Mouse (Mus musculus): ENCODE data around the gene Ccdc83. TPM values are rescaled to one million over a fixed set of nuclear protein-coding genes. Genes with fewer than 3 reads are reported as not detected.
A peak's percentile ranks its signal among the peaks of the same experiment; 100 is the strongest.

Gene Ccdc83
- polyA plus RNA-seq, 1 experiment, result not detected

GRCm38 (mm10) chr7:90302647-90303552, 37.3 kb upstream of the Ccdc83 start:
- peak in 1 of 2 experiments; percentile 12 for DNase-seq (ENCODE audit: low read depth in 1 of 2, low spot score in 2 of 2)
- Histone ChIP-seq H3K27ac (ENCODE audit: insufficient read depth, low read length) (no peak overlapping the region), H3K27me3 (ENCODE audit: control insufficient read depth, insufficient read depth, low read length) (0 out of 2 replicates have a peak, but pooled peaks cover 4% of the 10 kb centered on the region), H3K4me3 (ENCODE audit: extremely low read depth, insufficient read depth, insufficient read length) (peak overlapping the region; percentile 55), H3K4me1 (ENCODE audit: control insufficient read depth, insufficient read depth, insufficient read length) (peaks cover 9% of the 10 kb centered on the region; the same call in 1 of the 2 replicates), H3K36me3 (ENCODE audit: control insufficient read depth, insufficient read depth, low read length) (no peaks in the 10 kb centered on the region)
- 4% methylated on average over 27 of the region's 27 CpGs for WGBS
- TF ChIP-seq POLR2A (IDR thresholded peaks at IDR 0.05; ENCODE audit: low read depth, low read length) (no peak), CTCF (IDR thresholded peaks at IDR 0.05; ENCODE audit: extremely low read depth, insufficient read depth, insufficient read length, insufficient replicate concordance) (no peak)

- Histone ChIP-seq H3K36me3 (ENCODE audit: control insufficient read depth, insufficient read depth, low read length) (no peaks in the 10 kb centered on the region), H3K27ac (ENCODE audit: insufficient read depth, low read length) (no peak within 1 kb of the TSS), H3K4me3 (ENCODE audit: extremely low read depth, insufficient read depth, insufficient read length) (peak within 1 kb of the TSS; percentile 55), H3K4me1 (ENCODE audit: control insufficient read depth, insufficient read depth, insufficient read length) (peaks cover 9% of the 10 kb centered on the region; the same call in 1 of the 2 replicates), H3K27me3 (ENCODE audit: control insufficient read depth, insufficient read depth, low read length) (0 out of 2 replicates have a peak, but pooled peaks cover 4% of the 10 kb centered on the region)
- TF ChIP-seq CTCF (IDR thresholded peaks at IDR 0.05; ENCODE audit: extremely low read depth, insufficient read depth, insufficient read length, insufficient replicate concordance) (no peak), POLR2A (IDR thresholded peaks at IDR 0.05; ENCODE audit: low read depth, low read length) (no peak)
- peak in 1 of 2 experiments; percentile 62 for DNase-seq (ENCODE audit: low read depth in 1 of 2, low spot score in 2 of 2)
- 2% methylated on average over 43 of the region's 43 CpGs for WGBS
Measured at GRCm38 (mm10) chr7:90301942-90302646, 36.5 kb upstream of the Ccdc83 start, which contains the start of gene Sytl2. TSS of gene Sytl2 (plus strand) at chr7:90302252.

GRCm38 (mm10) chr7:90291885-90292284, 26.3 kb upstream of the Ccdc83 start:
- Histone ChIP-seq H3K27me3 (ENCODE audit: control insufficient read depth, insufficient read depth, low read length) (no peaks in the 10 kb centered on the region), H3K4me3 (ENCODE audit: extremely low read depth, insufficient read depth, insufficient read length) (no peak overlapping the region), H3K36me3 (ENCODE audit: control insufficient read depth, insufficient read depth, low read length) (no peaks in the 10 kb centered on the region), H3K4me1 (ENCODE audit: control insufficient read depth, insufficient read depth, insufficient read length) (no peaks in the 10 kb centered on the region), H3K27ac (ENCODE audit: insufficient read depth, low read length) (no peak overlapping the region)
- TF ChIP-seq CTCF (IDR thresholded peaks at IDR 0.05; ENCODE audit: extremely low read depth, insufficient read depth, insufficient read length, insufficient replicate concordance), result no peak
- TF ChIP-seq POLR2A (IDR thresholded peaks at IDR 0.05; ENCODE audit: low read depth, low read length), result no peak
- 56% methylated on average over 6 of the region's 6 CpGs for WGBS
- DNase-seq (ENCODE audit: low read depth in 1 of 2, low spot score in 2 of 2), result no peak

GRCm38 (mm10) chr7:90284793-90285192, 19.2 kb upstream of the Ccdc83 start:
- no peaks in the 10 kb centered on the region for H3K27me3 ChIP-seq (ENCODE audit: control insufficient read depth, insufficient read depth, low read length)
- WGBS, result 86% methylated on average over 7 of the region's 7 CpGs
- H3K4me3 ChIP-seq (ENCODE audit: extremely low read depth, insufficient read depth, insufficient read length), result no peak overlapping the region
- no peaks in the 10 kb centered on the region for H3K4me1 ChIP-seq (ENCODE audit: control insufficient read depth, insufficient read depth, insufficient read length)
- DNase-seq (ENCODE audit: low read depth in 1 of 2, low spot score in 2 of 2), result no peak
- TF ChIP-seq CTCF (IDR thresholded peaks at IDR 0.05; ENCODE audit: extremely low read depth, insufficient read depth, insufficient read length, insufficient replicate concordance) (no peak), POLR2A (IDR thresholded peaks at IDR 0.05; ENCODE audit: low read depth, low read length) (no peak)
- H3K27ac ChIP-seq (ENCODE audit: insufficient read depth, low read length), result no peak overlapping the region
- no peaks in the 10 kb centered on the region for H3K36me3 ChIP-seq (ENCODE audit: control insufficient read depth, insufficient read depth, low read length)

- 27% methylated on average over 1 of the region's 1 CpGs for WGBS
Measured at GRCm38 (mm10) chr7:90282786-90283185, 17.2 kb upstream of the Ccdc83 start.

GRCm38 (mm10) chr7:90281759-90282546, 16.4 kb upstream of the Ccdc83 start:
- Histone ChIP-seq H3K27ac (ENCODE audit: insufficient read depth, low read length) (no peak overlapping the region), H3K4me1 (ENCODE audit: control insufficient read depth, insufficient read depth, insufficient read length) (no peaks in the 10 kb centered on the region), H3K36me3 (ENCODE audit: control insufficient read depth, insufficient read depth, low read length) (no peaks in the 10 kb centered on the region), H3K4me3 (ENCODE audit: extremely low read depth, insufficient read depth, insufficient read length) (no peak overlapping the region), H3K27me3 (ENCODE audit: control insufficient read depth, insufficient read depth, low read length) (no peaks in the 10 kb centered on the region)
- 68% methylated on average over 11 of the region's 11 CpGs for WGBS
- DNase-seq (ENCODE audit: low read depth in 1 of 2, low spot score in 2 of 2), result no peak
- TF ChIP-seq POLR2A (IDR thresholded peaks at IDR 0.05; ENCODE audit: low read depth, low read length), result no peak
- no peak for TF ChIP-seq CTCF (IDR thresholded peaks at IDR 0.05; ENCODE audit: extremely low read depth, insufficient read depth, insufficient read length, insufficient replicate concordance)

More at GRCm38 (mm10) chr7:90282786-90283185, 17.2 kb upstream of the Ccdc83 start:
- H3K36me3 ChIP-seq (ENCODE audit: control insufficient read depth, insufficient read depth, low read length), result no peaks in the 10 kb centered on the region
- no peak overlapping the region for H3K4me3 ChIP-seq (ENCODE audit: extremely low read depth, insufficient read depth, insufficient read length)
- DNase-seq (ENCODE audit: low read depth in 1 of 2, low spot score in 2 of 2), result no peak
- no peak overlapping the region for H3K27ac ChIP-seq (ENCODE audit: insufficient read depth, low read length)
- TF ChIP-seq CTCF (IDR thresholded peaks at IDR 0.05; ENCODE audit: extremely low read depth, insufficient read depth, insufficient read length, insufficient replicate concordance) (no peak), POLR2A (IDR thresholded peaks at IDR 0.05; ENCODE audit: low read depth, low read length) (no peak)
- no peaks in the 10 kb centered on the region for H3K27me3 ChIP-seq (ENCODE audit: control insufficient read depth, insufficient read depth, low read length)
- H3K4me1 ChIP-seq (ENCODE audit: control insufficient read depth, insufficient read depth, insufficient read length), result no peaks in the 10 kb centered on the region

Data from spleen, adult 2 months (tissue).